Mouse (Mus musculus) thymus, postnatal 36 days (tissue): Measurements from ENCODE around the gene AU022751.
"Not testable (repeated sequence)": the region's sequence is repeated elsewhere in the genome, so short reads cannot be mapped to it uniquely, and the experiment has no call there.

Source experiments
- DNase-seq, 2 experiments: peaks; one replicate each; pipeline ENCODE4 v3.0.0; 2022; ENCODE audit warnings: mixed read lengths in 2 of 2

Gene AU022751

GRCm38 (mm10) chrX:6082954-6083680, at the start of gene AU022751:
TSS of gene AU022751 (minus strand) at chrX:6083419.
- DNase-seq: no peak

- no peak for DNase-seq
Observed at GRCm38 (mm10) chrX:6091996-6092757, 9.0 kb upstream of the AU022751 start.

- DNase-seq: no peak
Observed at GRCm38 (mm10) chrX:6091547-6091946, 8.3 kb upstream of the AU022751 start.

- no peak for DNase-seq
Observed at GRCm38 (mm10) chrX:6061563-6061962, 21.7 kb downstream of the AU022751 start.

GRCm38 (mm10) chrX:6047936-6048614, 35.1 kb downstream of the AU022751 start:
- DNase-seq: not testable (repeated sequence)

GRCm38 (mm10) chrX:6047066-6047935, 35.9 kb downstream of the AU022751 start, which contains the start of gene Nudt11:
TSS of gene Nudt11 (plus strand) at chrX:6047453.
- DNase-seq: not testable (repeated sequence)
